20 mouse cellular contexts compared by ENCODE assay signal in genomic region chr6:52238155-52238545, GRCm38 (mm10). TPM values are rescaled to one million over a fixed set of nuclear protein-coding genes. Genes with fewer than 3 reads are reported as not detected.
DNase-seq lines count a peak whose midpoint lies in the region; ATAC-seq and TF ChIP-seq lines count a peak whose summit lies in the region.
"Had no signal": no experiment of that assay in that cellular context is flagged by ENCODE, and none has a peak within 500 bp of the region (broad histone marks: within the 10 kb centered on the region; RNA-seq: fewer than 3 reads in every experiment).

No protein-coding gene starts in this region.

- H3K79me2 ChIP-seq in myocyte (ENCODE audit: control insufficient read depth, insufficient read depth) = peaks cover 67% of the 10 kb centered on the region

- TF ChIP-seq CTCF in embryonic fibroblast, embryonic 13.5 days (IDR thresholded peaks at IDR 0.05; ENCODE audit: borderline replicate concordance, insufficient read depth, low read length) = no peak
- TF ChIP-seq CTCF in kidney, postnatal 0 days (IDR thresholded peaks at IDR 0.05; ENCODE audit: low read depth) = no peak

- no peaks in the 10 kb centered on the region for H3K9me3 ChIP-seq in kidney, postnatal 0 days (replicated peaks; ENCODE audit: low read length)
- H3K9me3 ChIP-seq: heart, embryonic 13.5 days; hindbrain, embryonic 13.5 days had no signal

- peak overlapping the region; percentile 12; the same call in 1 of the 2 replicates for H3K27ac ChIP-seq in embryonic fibroblast, embryonic 13.5 days (ENCODE audit: insufficient read depth, low read length)
- peak overlapping the region; percentile 55; the same call in 1 of the 2 replicates for H3K27ac ChIP-seq in kidney, postnatal 0 days
- H3K27ac ChIP-seq: heart, embryonic 13.5 days; hindbrain, embryonic 13.5 days had no signal

- H3ac ChIP-seq in myocyte (ENCODE audit: control insufficient read depth, insufficient read length) = no peak overlapping the region

- H3K4me2 ChIP-seq in kidney, postnatal 0 days (ENCODE audit: low read length) = peak overlapping the region; percentile 92
- peak overlapping the region; percentile 79 for H3K4me2 ChIP-seq in myocyte (ENCODE audit: low read depth)
- H3K4me2 ChIP-seq: heart, embryonic 13.5 days; hindbrain, embryonic 13.5 days; lung, embryonic 14.5 days had no signal

- no peaks in the 10 kb centered on the region for H3K4me1 ChIP-seq in embryonic fibroblast, embryonic 13.5 days (ENCODE audit: control insufficient read depth, insufficient read depth, low read length)
- H3K4me1 ChIP-seq in kidney, postnatal 0 days (replicated peaks; ENCODE audit: insufficient read depth, low read length) = peaks cover 13% of the 10 kb centered on the region

- no peak for ATAC-seq in kidney, postnatal 0 days (replicated peaks; ENCODE audit: low FRiP score, low read depth)
- ATAC-seq in erythroid progenitor cell, adult 5-6 weeks (replicated peaks; ENCODE audit: low FRiP score, poor library complexity, severe bottlenecking) = no peak

- TF ChIP-seq POLR2A in embryonic fibroblast, embryonic 13.5 days (IDR thresholded peaks at IDR 0.05; ENCODE audit: low read depth, low read length) = no peak
- TF ChIP-seq POLR2A in myocyte (IDR thresholded peaks at IDR 0.05; ENCODE audit: insufficient read length, low read depth) = no peak

- peak overlapping the region; percentile 20 for H3K4me3 ChIP-seq in embryonic fibroblast, embryonic 13.5 days (ENCODE audit: insufficient read depth, low read length)
- peak overlapping the region; percentile 85 for H3K4me3 ChIP-seq in kidney, postnatal 0 days (replicated peaks; ENCODE audit: low read depth, low read length)
- peak overlapping the region; percentile 86 for H3K4me3 ChIP-seq in myocyte
- H3K4me3 ChIP-seq: erythroblast, embryonic 14.5 days; heart, embryonic 13.5 days; hindbrain, embryonic 13.5 days had no signal

- intact Hi-C loops in left cerebral cortex, postnatal 36 days (cut with DNase I) = no loop called here

- peak overlapping the region; percentile 98 for H3K9ac ChIP-seq in kidney, postnatal 0 days (ENCODE audit: low read depth, low read length)
- H3K9ac ChIP-seq: heart, embryonic 13.5 days; hindbrain, embryonic 13.5 days; lung, embryonic 14.5 days had no signal

- H3K27me3 ChIP-seq in kidney, postnatal 0 days (ENCODE audit: insufficient read depth, low read length) = no peaks in the 10 kb centered on the region
- no peaks in the 10 kb centered on the region for H3K27me3 ChIP-seq in myocyte (ENCODE audit: control insufficient read depth, insufficient read depth, insufficient read length)

- DNase-seq in heart, adult 11 months = peak; percentile 34
- no peak for DNase-seq in heart, adult 8-10 months (ENCODE audit: low spot score)
- no peak for DNase-seq in kidney, postnatal 0 days (ENCODE audit: low spot score)
- no peak for DNase-seq in left cerebral cortex, postnatal 36 days (ENCODE audit: low spot score in 2 of 2)
- DNase-seq in heart, postnatal 4 days = no peak
- DNase-seq: cerebellum, adult 11 months; left cerebral cortex, postnatal 4 days; lung, embryonic 14.5 days had no signal

- 11% methylated on average over 7 of the region's 7 CpGs for WGBS in kidney, postnatal 0 days

- no peaks in the 10 kb centered on the region for H3K36me3 ChIP-seq in kidney, postnatal 0 days (ENCODE audit: insufficient read depth, low read length)
- H3K36me3 ChIP-seq in myocyte (ENCODE audit: control insufficient read depth, insufficient read depth) = no peaks in the 10 kb centered on the region
- H3K36me3 ChIP-seq: heart, embryonic 13.5 days; hindbrain, embryonic 13.5 days had no signal

TF ChIP-seq in myocyte, 11 proteins besides CTCF, POLR2A, EP300 and RAD21:
- TF ChIP-seq MAX (IDR thresholded peaks at IDR 0.05; ENCODE audit: low read depth) (no peak), REST (IDR thresholded peaks at IDR 0.05; ENCODE audit: insufficient read depth, insufficient read length) (no peak), POLR2AphosphoS2 (IDR thresholded peaks at IDR 0.05; ENCODE audit: insufficient read length, low read depth) (no peak), MYOD1 (IDR thresholded peaks at IDR 0.05; ENCODE audit: control insufficient read depth in 1 of 3, insufficient read length in 2 of 3, low read depth in 2 of 3) (no peak), E2F4 (IDR thresholded peaks at IDR 0.05; ENCODE audit: insufficient read depth) (no peak), TCF3 (IDR thresholded peaks at IDR 0.05; ENCODE audit: insufficient read length, low read depth) (no peak), MYOG (IDR thresholded peaks at IDR 0.05; ENCODE audit: control insufficient read depth in 1 of 3, insufficient read depth in 1 of 3, insufficient read length in 2 of 3, low read depth in 2 of 3) (no peak), USF1 (IDR thresholded peaks at IDR 0.05; ENCODE audit: low read depth) (no peak), SRF (IDR thresholded peaks at IDR 0.05; ENCODE audit: control insufficient read depth, insufficient read length, low read depth) (no peak), TCF12 (IDR thresholded peaks at IDR 0.05; ENCODE audit: insufficient read depth, poor library complexity, severe bottlenecking) (no peak), CEBPB (IDR thresholded peaks at IDR 0.05; ENCODE audit: insufficient read depth, poor library complexity, severe bottlenecking) (no peak)

RNA-seq across cellular contexts. Expression of gene Hoxa10, which starts 2.5 kb away (rescaled TPM):
- not detected for total RNA-seq in heart, adult 8-10 months (2022)
- 12.1 and 18.2 TPM in 2 replicates for polyA plus RNA-seq in embryonic fibroblast, embryonic 13.5 days (2011; ENCODE audit: insufficient read length, low read depth, missing spikeins)
- polyA plus RNA-seq in kidney, postnatal 0 days (2015; fragmentation: Nextera tagmentation; extraction: Ambion mirVana) = 175 and 183 TPM in 2 replicates
- polyA plus RNA-seq in myocyte (2012; fragmentation: generic; extraction: Trizol) = 15.8 TPM
- not detected for total RNA-seq in left cerebral cortex, postnatal 36 days (2021)
- total RNA-seq in heart, postnatal 4 days (2021) = not detected
- not detected in 2 replicates for total RNA-seq in erythroid progenitor cell, adult 5-6 weeks (2015; ENCODE audit: low replicate concordance)
- 0.15 TPM in 1 of 2 replicates, not detected in the other for total RNA-seq in erythroid progenitor cell, adult 5-6 weeks (2017; ENCODE audit: low replicate concordance)
- total RNA-seq: layer of hippocampus, adult 8-10 months; left cerebral cortex, postnatal 4 days; monocyte, adult 5-6 weeks had no signal
- polyA plus RNA-seq: erythroblast, embryonic 14.5 days; frontal cortex, adult 2 months; heart, embryonic 13.5 days; lung, embryonic 14.5 days had no signal

RNA-seq across cellular contexts. Expression of gene Hoxa9, which starts 7.3 kb away (rescaled TPM):
- total RNA-seq in heart, adult 8-10 months (2022) = not detected
- polyA plus RNA-seq in embryonic fibroblast, embryonic 13.5 days (2011; ENCODE audit: insufficient read length, low read depth, missing spikeins) = 9.9 and 13.6 TPM in 2 replicates
- polyA plus RNA-seq in kidney, postnatal 0 days (2015; fragmentation: Nextera tagmentation; extraction: Ambion mirVana) = 57.3 and 57.8 TPM in 2 replicates
- polyA plus RNA-seq in myocyte (2012; fragmentation: generic; extraction: Trizol) = 17.7 TPM
- total RNA-seq in left cerebral cortex, postnatal 36 days (2021) = not detected
- not detected for total RNA-seq in heart, postnatal 4 days (2021)
- total RNA-seq in erythroid progenitor cell, adult 5-6 weeks (2015; ENCODE audit: low replicate concordance) = 0.36 and 0.84 TPM in 2 replicates
- 4.5 TPM in 1 of 2 replicates, not detected in the other for total RNA-seq in erythroid progenitor cell, adult 5-6 weeks (2017; ENCODE audit: low replicate concordance)
- total RNA-seq: layer of hippocampus, adult 8-10 months; left cerebral cortex, postnatal 4 days; monocyte, adult 5-6 weeks had no signal
- polyA plus RNA-seq: erythroblast, embryonic 14.5 days; frontal cortex, adult 2 months; lung, embryonic 14.5 days had no signal

RNA-seq across cellular contexts. Expression of gene Hoxa11, which starts 7.5 kb away (rescaled TPM):
- not detected for total RNA-seq in heart, adult 8-10 months (2022)
- polyA plus RNA-seq in embryonic fibroblast, embryonic 13.5 days (2011; ENCODE audit: insufficient read length, low read depth, missing spikeins) = 5.1 and 9.2 TPM in 2 replicates
- 24.7 and 27.7 TPM in 2 replicates for polyA plus RNA-seq in kidney, postnatal 0 days (2015; fragmentation: Nextera tagmentation; extraction: Ambion mirVana)
- 10.9 TPM for polyA plus RNA-seq in myocyte (2012; fragmentation: generic; extraction: Trizol)
- not detected for total RNA-seq in left cerebral cortex, postnatal 36 days (2021)
- total RNA-seq in heart, postnatal 4 days (2021) = not detected
- not detected in 2 replicates for total RNA-seq in erythroid progenitor cell, adult 5-6 weeks (2015; ENCODE audit: low replicate concordance)
- not detected in 2 replicates for total RNA-seq in erythroid progenitor cell, adult 5-6 weeks (2017; ENCODE audit: low replicate concordance)
- total RNA-seq: layer of hippocampus, adult 8-10 months; left cerebral cortex, postnatal 4 days; megakaryocyte progenitor cell, adult 5-6 weeks; monocyte, adult 5-6 weeks had no signal
- polyA plus RNA-seq: erythroblast, embryonic 14.5 days; heart, embryonic 13.5 days; hindbrain, embryonic 13.5 days; lung, embryonic 14.5 days; testis, adult 2 months had no signal

RNA-seq across cellular contexts. Expression of gene Hoxa7, which starts 16.5 kb away (rescaled TPM):
- under 1 TPM in 3 of 4 experiments, not detected in 1; 0.19 to 0.55 (median 0.31) TPM for total RNA-seq in heart, adult 8-10 months (2022)
- 15.8 and 21.6 TPM in 2 replicates for polyA plus RNA-seq in embryonic fibroblast, embryonic 13.5 days (2011; ENCODE audit: insufficient read length, low read depth, missing spikeins)
- polyA plus RNA-seq in kidney, postnatal 0 days (2015; fragmentation: Nextera tagmentation; extraction: Ambion mirVana) = 29.7 and 31.7 TPM in 2 replicates
- polyA plus RNA-seq in myocyte (2012; fragmentation: generic; extraction: Trizol) = 11.9 TPM
- not detected for total RNA-seq in left cerebral cortex, postnatal 36 days (2021)
- total RNA-seq in heart, postnatal 4 days (2021) = under 1 TPM in 1 of 2 experiments, not detected in 1; 0.20 TPM
- total RNA-seq in erythroid progenitor cell, adult 5-6 weeks (2015; ENCODE audit: low replicate concordance) = 1.1 and 8.4 TPM in 2 replicates
- total RNA-seq in erythroid progenitor cell, adult 5-6 weeks (2017; ENCODE audit: low replicate concordance) = 1.3 and 3.8 TPM in 2 replicates
- total RNA-seq: layer of hippocampus, adult 8-10 months; left cerebral cortex, postnatal 4 days; monocyte, adult 5-6 weeks had no signal
- polyA plus RNA-seq: frontal cortex, adult 2 months had no signal

RNA-seq across cellular contexts. Expression of gene Hoxa13, which starts 22.5 kb away (rescaled TPM):
- not detected for total RNA-seq in heart, adult 8-10 months (2022)
- 3.3 and 5.0 TPM in 2 replicates for polyA plus RNA-seq in embryonic fibroblast, embryonic 13.5 days (2011; ENCODE audit: insufficient read length, low read depth, missing spikeins)
- not detected in 2 replicates for polyA plus RNA-seq in kidney, postnatal 0 days (2015; fragmentation: Nextera tagmentation; extraction: Ambion mirVana)
- polyA plus RNA-seq in myocyte (2012; fragmentation: generic; extraction: Trizol) = 0.72 TPM
- not detected for total RNA-seq in left cerebral cortex, postnatal 36 days (2021)
- not detected for total RNA-seq in heart, postnatal 4 days (2021)
- total RNA-seq in erythroid progenitor cell, adult 5-6 weeks (2015; ENCODE audit: low replicate concordance) = not detected in 2 replicates
- total RNA-seq in erythroid progenitor cell, adult 5-6 weeks (2017; ENCODE audit: low replicate concordance) = not detected in 2 replicates
- total RNA-seq: adrenal gland, postnatal 4 days; layer of hippocampus, adult 8-10 months; left cerebral cortex, postnatal 4 days; megakaryocyte progenitor cell, adult 5-6 weeks; monocyte, adult 5-6 weeks had no signal
- polyA plus RNA-seq: erythroblast, embryonic 14.5 days; frontal cortex, adult 2 months; heart, embryonic 13.5 days; hindbrain, embryonic 13.5 days; lung, embryonic 14.5 days; testis, adult 2 months had no signal

Comparison
In these comparisons a context has a peak if more than half of its experiments do, and no peak if none do; other contexts are left out.
1. H3K4me3 ChIP-seq: peak in every context shown above with its lines; median percentile 86 in myocyte; 85 in kidney, postnatal 0 days; 20 in embryonic fibroblast, embryonic 13.5 days.